Mouse (Mus musculus): ENCODE data around the gene Grb2.

The Grb2 gene

GRCm38 (mm10) chr11:115626824-115627616, 81.4 kb downstream of the Grb2 start:
- DNase-seq (ENCODE audit: low spot score) = no peak

- DNase-seq (ENCODE audit: low spot score) = no peak
Observed at GRCm38 (mm10) chr11:115625877-115626276, 82.5 kb downstream of the Grb2 start.

GRCm38 (mm10) chr11:115623487-115624070, 84.8 kb downstream of the Grb2 start:
- peak; percentile 43 for DNase-seq (ENCODE audit: low spot score)

GRCm38 (mm10) chr11:115619949-115620348, 88.4 kb downstream of the Grb2 start:
- no peak for DNase-seq (ENCODE audit: low spot score)

- DNase-seq (ENCODE audit: low spot score) = no peak
Observed at GRCm38 (mm10) chr11:115618732-115619516, 89.5 kb downstream of the Grb2 start.

- DNase-seq (ENCODE audit: low spot score) = no peak
Observed at GRCm38 (mm10) chr11:115618001-115618400, 90.4 kb downstream of the Grb2 start.

GRCm38 (mm10) chr11:115616893-115617292, 91.5 kb downstream of the Grb2 start:
- DNase-seq (ENCODE audit: low spot score) = no peak

- no peak for DNase-seq (ENCODE audit: low spot score)
Observed at GRCm38 (mm10) chr11:115616371-115616770, 92.0 kb downstream of the Grb2 start.

GRCm38 (mm10) chr11:115615875-115616274, 92.5 kb downstream of the Grb2 start:
- no peak for DNase-seq (ENCODE audit: low spot score)

GRCm38 (mm10) chr11:115615108-115615825, 93.1 kb downstream of the Grb2 start:
- no peak for DNase-seq (ENCODE audit: low spot score)

- DNase-seq (ENCODE audit: low spot score) = no peak
Observed at GRCm38 (mm10) chr11:115614346-115615107, 93.9 kb downstream of the Grb2 start.

GRCm38 (mm10) chr11:115613138-115613945, 95.1 kb downstream of the Grb2 start:
- no peak for DNase-seq (ENCODE audit: low spot score)

GRCm38 (mm10) chr11:115612410-115613137, 95.8 kb downstream of the Grb2 start, which contains the start of gene Mif4gd:
TSS of gene Mif4gd (minus strand) at chr11:115612969.
- peak; percentile 86 for DNase-seq (ENCODE audit: low spot score)

- DNase-seq (ENCODE audit: low spot score) = no peak
Observed at GRCm38 (mm10) chr11:115612059-115612409, 96.4 kb downstream of the Grb2 start.

- no peak for DNase-seq (ENCODE audit: low spot score)
Observed at GRCm38 (mm10) chr11:115611173-115611572, 97.2 kb downstream of the Grb2 start.

- DNase-seq (ENCODE audit: low spot score) = no peak
Observed at GRCm38 (mm10) chr11:115609576-115609975, 98.8 kb downstream of the Grb2 start.

- DNase-seq (ENCODE audit: low spot score) = peak; percentile 25
Observed at GRCm38 (mm10) chr11:115608421-115609399, 99.7 kb downstream of the Grb2 start.

- no peak for DNase-seq (ENCODE audit: low spot score)
Observed at GRCm38 (mm10) chr11:115606733-115607132, 101.7 kb downstream of the Grb2 start.

- DNase-seq (ENCODE audit: low spot score) = no peak
Observed at GRCm38 (mm10) chr11:115604304-115604696, 104.1 kb downstream of the Grb2 start.
